8 mouse cellular contexts compared by ENCODE assay signal in genomic region chr9:23035901-23036610, GRCm38 (mm10).
DNase-seq lines count a peak whose midpoint lies in the region; ATAC-seq lines count a peak whose summit lies in the region.

No protein-coding gene starts in this region.

- peak overlapping the region; percentile 53; the same call in 1 of the 2 replicates for H3K9ac ChIP-seq in limb, embryonic 11.5 days (ENCODE audit: low read length)
- peak overlapping the region; percentile 13; the same call in 1 of the 2 replicates for H3K9ac ChIP-seq in stomach, embryonic 16.5 days (ENCODE audit: low read length)

- ATAC-seq in limb, embryonic 11.5 days (ENCODE audit: insufficient number of reproducible peaks, low FRiP score, low TSS enrichment, low read depth), result no peak
- no peak for ATAC-seq in stomach, embryonic 16.5 days (ENCODE audit: insufficient read depth, low FRiP score)

- H3K27ac ChIP-seq in hindbrain, embryonic 10.5 days, result peak overlapping the region; percentile 64
- no peak overlapping the region for H3K27ac ChIP-seq in limb, embryonic 11.5 days (replicated peaks; ENCODE audit: low read depth, low read length)
- H3K27ac ChIP-seq in stomach, embryonic 16.5 days (ENCODE audit: low read length), result no peak overlapping the region; the same call in 1 of the 2 replicates

- DNase-seq in heart, adult 11 months, result peak; percentile 91
- no peak for DNase-seq in heart, adult 9 months (ENCODE audit: low spot score in 2 of 2)
- DNase-seq in embryo, embryonic 9.5 days (ENCODE audit: extremely low spot score), result peak; percentile 39
- peak; percentile 20 for DNase-seq in hindbrain, embryonic 10.5 days (ENCODE audit: low spot score)
- peak; percentile 46 for DNase-seq in limb, embryonic 11.5 days (ENCODE audit: low spot score)
- DNase-seq in gastrocnemius, adult 8-10 months (ENCODE audit: low spot score in 2 of 2), result no peak
- DNase-seq in spleen, postnatal 36 days (ENCODE audit: low spot score in 2 of 2), result no peak

- peak overlapping the region; percentile 43 for H3K4me3 ChIP-seq in hindbrain, embryonic 10.5 days
- H3K4me3 ChIP-seq in limb, embryonic 11.5 days (ENCODE audit: low read depth, low read length), result no peak overlapping the region; the same call in 1 of the 2 replicates
- peak overlapping the region; percentile 23 for H3K4me3 ChIP-seq in stomach, embryonic 16.5 days (replicated peaks; ENCODE audit: low read length)

- 8% methylated on average over 16 of the region's 16 CpGs for WGBS in hindbrain, embryonic 10.5 days
- 4% methylated on average over 16 of the region's 16 CpGs for WGBS in limb, embryonic 11.5 days
- 17% methylated on average over 16 of the region's 16 CpGs for WGBS in stomach, embryonic 16.5 days

- H3K4me1 ChIP-seq in hindbrain, embryonic 10.5 days (replicated peaks), result peaks cover 27% of the 10 kb centered on the region
- H3K4me1 ChIP-seq in limb, embryonic 11.5 days (ENCODE audit: control insufficient read depth, insufficient read depth, low read length), result peaks cover 17% of the 10 kb centered on the region
- H3K4me1 ChIP-seq in stomach, embryonic 16.5 days (ENCODE audit: control insufficient read depth, insufficient read depth, low read length), result 0 out of 2 replicates have a peak, but pooled peaks cover 6% of the 10 kb centered on the region

- H3K36me3 ChIP-seq in hindbrain, embryonic 10.5 days, result no peaks in the 10 kb centered on the region
- H3K36me3 ChIP-seq in limb, embryonic 11.5 days (ENCODE audit: control insufficient read depth, insufficient read depth, low read length), result no peaks in the 10 kb centered on the region
- H3K36me3 ChIP-seq in stomach, embryonic 16.5 days (ENCODE audit: control insufficient read depth, insufficient read depth, low read length), result no peaks in the 10 kb centered on the region

- H3K27me3 ChIP-seq in hindbrain, embryonic 10.5 days (ENCODE audit: insufficient read depth, poor library complexity, severe bottlenecking), result peaks cover 38% of the 10 kb centered on the region
- no peaks in the 10 kb centered on the region for H3K27me3 ChIP-seq in limb, embryonic 11.5 days (ENCODE audit: control insufficient read depth, insufficient read depth, low read length)
- no peaks in the 10 kb centered on the region for H3K27me3 ChIP-seq in stomach, embryonic 16.5 days (ENCODE audit: control insufficient read depth, insufficient read depth, low read length)

- peak overlapping the region; percentile 53; the same call in 1 of the 2 replicates for H3K4me2 ChIP-seq in limb, embryonic 11.5 days (ENCODE audit: low read depth, severe bottlenecking)
- H3K4me2 ChIP-seq in stomach, embryonic 16.5 days (ENCODE audit: low read depth, low read length), result peak overlapping the region; percentile 42

- no peaks in the 10 kb centered on the region for H3K9me3 ChIP-seq in hindbrain, embryonic 10.5 days
- no peaks in the 10 kb centered on the region; the same call in 1 of the 2 replicates for H3K9me3 ChIP-seq in limb, embryonic 11.5 days (ENCODE audit: control insufficient read depth, low read length)
- no peaks in the 10 kb centered on the region for H3K9me3 ChIP-seq in stomach, embryonic 16.5 days (replicated peaks; ENCODE audit: control insufficient read depth, low read length)

Comparison
In these comparisons a context has a peak if more than half of its experiments do, and no peak if none do; other contexts are left out.
1. DNase-seq: peak in heart, adult 11 months (single experiment), embryo, embryonic 9.5 days (single experiment), hindbrain, embryonic 10.5 days (single experiment) and limb, embryonic 11.5 days (single experiment); none in heart, adult 9 months (0 of 2), gastrocnemius, adult 8-10 months (0 of 2) and spleen, postnatal 36 days (0 of 2).